Mouse (Mus musculus): ENCODE measurements around the gene Olfr373. TPM values are rescaled to one million over a fixed set of nuclear protein-coding genes. Genes with fewer than 3 reads are reported as not detected.

Gene Olfr373
- polyA plus RNA-seq, 1 experiment from 2014 or later: not detected

GRCm38 (mm10) chr8:72147266-72147665, 64.3 kb downstream of the Olfr373 start:
- no peak for ATAC-seq (replicated peaks; ENCODE audit: insufficient number of reproducible peaks, low FRiP score, low TSS enrichment)
- Histone ChIP-seq H3K4me1 (ENCODE audit: control insufficient read depth, insufficient read depth, low read length) (peaks cover 10% of the 10 kb centered on the region), H3K36me3 (ENCODE audit: control insufficient read depth, insufficient read depth, low read length) (peaks cover 74% of the 10 kb centered on the region), H3K9me3 (replicated peaks; ENCODE audit: control insufficient read depth, low read length) (no peaks in the 10 kb centered on the region), H3K4me3 (ENCODE audit: low read depth, low read length) (no peak overlapping the region), H3K4me2 (no peak overlapping the region), H3K9ac (ENCODE audit: low read depth, low read length) (no peak overlapping the region), H3K27me3 (ENCODE audit: control insufficient read depth, insufficient read depth, low read length) (no peaks in the 10 kb centered on the region), H3K27ac (ENCODE audit: low read depth, low read length) (peak overlapping the region; percentile 1; the same call in 1 of the 2 replicates)
- WGBS (ENCODE audit: insufficient replicate concordance): 35% methylated on average over 2 of the region's 2 CpGs

GRCm38 (mm10) chr8:72149056-72149455, 66.1 kb downstream of the Olfr373 start:
- H3K36me3 ChIP-seq (ENCODE audit: control insufficient read depth, insufficient read depth, low read length): peaks cover 58% of the 10 kb centered on the region
- 83% methylated on average over 1 of the region's 1 CpGs for WGBS (ENCODE audit: insufficient replicate concordance)
- H3K4me2 ChIP-seq: no peak overlapping the region

GRCm38 (mm10) chr8:72151418-72152078, 68.6 kb downstream of the Olfr373 start:
- Histone ChIP-seq H3K9me3 (replicated peaks; ENCODE audit: control insufficient read depth, low read length) (no peaks in the 10 kb centered on the region), H3K9ac (ENCODE audit: low read depth, low read length) (no peak overlapping the region), H3K27me3 (ENCODE audit: control insufficient read depth, insufficient read depth, low read length) (no peaks in the 10 kb centered on the region), H3K27ac (ENCODE audit: low read depth, low read length) (no peak overlapping the region), H3K36me3 (ENCODE audit: control insufficient read depth, insufficient read depth, low read length) (peaks cover 38% of the 10 kb centered on the region), H3K4me3 (ENCODE audit: low read depth, low read length) (no peak overlapping the region), H3K4me1 (ENCODE audit: control insufficient read depth, insufficient read depth, low read length) (peaks cover 4% of the 10 kb centered on the region), H3K4me2 (no peak overlapping the region)
- ATAC-seq (replicated peaks; ENCODE audit: insufficient number of reproducible peaks, low FRiP score, low TSS enrichment): no peak
- WGBS (ENCODE audit: insufficient replicate concordance): 77% methylated on average over 3 of the region's 3 CpGs

More at GRCm38 (mm10) chr8:72149056-72149455, 66.1 kb downstream of the Olfr373 start:
- Histone ChIP-seq H3K9ac (ENCODE audit: low read depth, low read length) (no peak overlapping the region), H3K4me1 (ENCODE audit: control insufficient read depth, insufficient read depth, low read length) (peaks cover 10% of the 10 kb centered on the region), H3K9me3 (replicated peaks; ENCODE audit: control insufficient read depth, low read length) (no peaks in the 10 kb centered on the region), H3K27me3 (ENCODE audit: control insufficient read depth, insufficient read depth, low read length) (no peaks in the 10 kb centered on the region), H3K27ac (ENCODE audit: low read depth, low read length) (no peak overlapping the region), H3K4me3 (ENCODE audit: low read depth, low read length) (no peak overlapping the region)
- ATAC-seq (replicated peaks; ENCODE audit: insufficient number of reproducible peaks, low FRiP score, low TSS enrichment): no peak

Other genes with a start within 250 kb of the Olfr373 start
- 5.6 and 5.9 TPM in 2 replicates for gene Zfp709, start 201.2 kb upstream of the Olfr373 start, polyA plus RNA-seq (2014; fragmentation: Nextera tagmentation; extraction: Ambion mirVana)
- gene Zfp882, start 174.6 kb upstream of the Olfr373 start, polyA plus RNA-seq (2014; fragmentation: Nextera tagmentation; extraction: Ambion mirVana): 2.4 and 3.1 TPM in 2 replicates
- gene Zfp617, start 174.5 kb upstream of the Olfr373 start, polyA plus RNA-seq (2014; fragmentation: Nextera tagmentation; extraction: Ambion mirVana): 34.4 and 36.4 TPM in 2 replicates
- 15.2 and 15.7 TPM in 2 replicates for gene Zfp961, start 132.1 kb upstream of the Olfr373 start, polyA plus RNA-seq (2014; fragmentation: Nextera tagmentation; extraction: Ambion mirVana)
- gene Cyp4f18, start 73.6 kb upstream of the Olfr373 start, polyA plus RNA-seq (2014; fragmentation: Nextera tagmentation; extraction: Ambion mirVana): 0.30 and 0.39 TPM in 2 replicates
- not detected in 2 replicates for gene Olfr372, start 42.0 kb upstream of the Olfr373 start, polyA plus RNA-seq (2014; fragmentation: Nextera tagmentation; extraction: Ambion mirVana)
- 0.23 TPM in 1 of 2 replicates, not detected in the other for gene Olfr374, start 23.9 kb downstream of the Olfr373 start, polyA plus RNA-seq (2014; fragmentation: Nextera tagmentation; extraction: Ambion mirVana)
- 405 and 429 TPM in 2 replicates for gene Tpm4, start 51.8 kb downstream of the Olfr373 start, polyA plus RNA-seq (2014; fragmentation: Nextera tagmentation; extraction: Ambion mirVana)
- gene Rab8a, start 78.0 kb downstream of the Olfr373 start, polyA plus RNA-seq (2014; fragmentation: Nextera tagmentation; extraction: Ambion mirVana): 65.5 and 71.6 TPM in 2 replicates
- gene Hsh2d, start 106.5 kb downstream of the Olfr373 start, polyA plus RNA-seq (2014; fragmentation: Nextera tagmentation; extraction: Ambion mirVana): 0.11 TPM in 1 of 2 replicates, not detected in the other
- gene Cib3, start 129.7 kb downstream of the Olfr373 start, polyA plus RNA-seq (2014; fragmentation: Nextera tagmentation; extraction: Ambion mirVana): not detected in 2 replicates
- not detected in 2 replicates for gene Gm11034, start 130.5 kb downstream of the Olfr373 start, polyA plus RNA-seq (2014; fragmentation: Nextera tagmentation; extraction: Ambion mirVana)
- 44.7 and 45.1 TPM in 2 replicates for gene Fam32a, start 136.6 kb downstream of the Olfr373 start, polyA plus RNA-seq (2014; fragmentation: Nextera tagmentation; extraction: Ambion mirVana)
- 110 and 112 TPM in 2 replicates for gene Ap1m1, start 156.8 kb downstream of the Olfr373 start, polyA plus RNA-seq (2014; fragmentation: Nextera tagmentation; extraction: Ambion mirVana)
- gene Gm10282, start 222.1 kb downstream of the Olfr373 start, polyA plus RNA-seq (2014; fragmentation: Nextera tagmentation; extraction: Ambion mirVana): 22.5 and 25.2 TPM in 2 replicates
- 16.7 and 17.7 TPM in 2 replicates for gene Klf2, start 235.9 kb downstream of the Olfr373 start, polyA plus RNA-seq (2014; fragmentation: Nextera tagmentation; extraction: Ambion mirVana)